Mouse (Mus musculus): ENCODE data around the gene Marc2.
A peak's percentile ranks its signal among the peaks of the same experiment; 100 is the strongest.

The Marc2 gene

GRCm38 (mm10) chr1:184846092-184846750 is at the start of gene Marc2:
Gene Marc2, minus strand, starts transcription at chr1:184846451.
- H3K27me3 ChIP-seq (ENCODE audit: insufficient read depth, low read length): peaks cover 37% of the 10 kb centered on the region
- peak within 1 kb of the TSS; percentile 88 for H3K4me3 ChIP-seq (replicated peaks; ENCODE audit: low read length)
- H3K4me1 ChIP-seq (replicated peaks; ENCODE audit: low read depth, low read length): peaks cover 48% of the 10 kb centered on the region
- no peaks in the 10 kb centered on the region for H3K36me3 ChIP-seq (ENCODE audit: insufficient read depth, low read length)
- no peak for TF ChIP-seq NANOG (IDR thresholded peaks at IDR 0.05; ENCODE audit: borderline replicate concordance, low read length)
- no peak for TF ChIP-seq CTCF (conservative IDR thresholded peaks at IDR 0.05; ENCODE audit: low read length)
- no peak for TF ChIP-seq POU5F1 (IDR thresholded peaks at IDR 0.05; ENCODE audit: borderline replicate concordance, low read length)
- no peaks in the 10 kb centered on the region for H3K9me3 ChIP-seq (ENCODE audit: low read length)

DNA sequence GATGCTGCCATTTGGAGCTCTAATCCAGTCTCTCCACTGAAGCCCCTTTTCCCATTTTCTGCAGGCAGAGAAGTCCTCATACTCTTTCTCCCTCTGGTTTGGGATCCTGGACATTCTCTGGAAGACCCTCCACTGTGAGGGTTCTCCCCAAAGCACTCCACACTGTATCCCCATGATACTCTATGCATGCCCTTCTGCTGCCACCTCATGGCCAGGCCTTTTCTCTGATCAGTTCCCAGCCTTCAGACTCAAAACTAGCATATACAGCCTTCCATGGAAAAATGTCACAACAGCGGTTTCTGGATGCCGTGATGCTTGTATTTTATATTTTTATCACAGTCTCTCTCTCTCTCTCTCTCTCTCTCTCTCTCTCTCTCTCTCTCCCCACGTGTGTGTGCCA is 45.7 kb upstream of the Marc2 start:
- no peaks in the 10 kb centered on the region for H3K36me3 ChIP-seq (ENCODE audit: insufficient read depth, low read length)
- peaks cover 10% of the 10 kb centered on the region for H3K9me3 ChIP-seq (ENCODE audit: low read length)
- H3K27me3 ChIP-seq (ENCODE audit: insufficient read depth, low read length): peaks cover 9% of the 10 kb centered on the region
- H3K4me1 ChIP-seq (replicated peaks; ENCODE audit: low read depth, low read length): 0 out of 2 replicates have a peak, but pooled peaks cover 5% of the 10 kb centered on the region
- no peak for TF ChIP-seq CTCF (conservative IDR thresholded peaks at IDR 0.05; ENCODE audit: low read length)
- no peak overlapping the region for H3K4me3 ChIP-seq (replicated peaks; ENCODE audit: low read length)

GRCm38 (mm10) chr1:184889454-184889853 is 43.2 kb upstream of the Marc2 start:
- H3K9me3 ChIP-seq (ENCODE audit: low read length): peaks cover 10% of the 10 kb centered on the region
- TF ChIP-seq CTCF (conservative IDR thresholded peaks at IDR 0.05; ENCODE audit: low read length) (no peak), NANOG (IDR thresholded peaks at IDR 0.05; ENCODE audit: borderline replicate concordance, low read length) (no peak), POU5F1 (IDR thresholded peaks at IDR 0.05; ENCODE audit: borderline replicate concordance, low read length) (no peak)
- H3K4me1 ChIP-seq (replicated peaks; ENCODE audit: low read depth, low read length): 0 out of 2 replicates have a peak, but pooled peaks cover 5% of the 10 kb centered on the region
- peaks cover 8% of the 10 kb centered on the region; the same call in 1 of the 2 replicates for H3K27me3 ChIP-seq (ENCODE audit: insufficient read depth, low read length)
- no peaks in the 10 kb centered on the region for H3K36me3 ChIP-seq (ENCODE audit: insufficient read depth, low read length)
- H3K4me3 ChIP-seq (replicated peaks; ENCODE audit: low read length): no peak overlapping the region

DNA sequence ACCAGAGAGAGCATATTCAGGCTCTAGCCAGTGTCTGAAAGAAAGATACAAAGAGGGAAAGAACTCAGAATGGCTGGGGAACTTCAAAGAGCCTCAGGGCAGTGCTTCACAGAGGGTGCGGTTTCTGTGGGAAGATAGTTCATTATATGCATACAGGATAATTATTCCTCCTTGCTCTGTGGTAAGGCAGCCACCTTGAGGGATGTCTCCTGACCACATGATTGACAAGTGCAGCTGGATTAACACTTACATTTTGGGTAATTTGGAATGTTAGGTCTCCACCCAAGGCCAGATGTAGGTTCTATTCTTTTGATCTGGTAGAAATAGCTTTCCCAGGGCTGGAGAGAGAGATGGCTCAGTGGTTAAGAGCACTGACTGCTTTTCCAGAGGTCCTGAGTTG is 39.9 kb upstream of the Marc2 start:
- no peak overlapping the region for H3K4me3 ChIP-seq (replicated peaks; ENCODE audit: low read length)
- peaks cover 12% of the 10 kb centered on the region for H3K4me1 ChIP-seq (replicated peaks; ENCODE audit: low read depth, low read length)
- H3K9me3 ChIP-seq (ENCODE audit: low read length): peaks cover 9% of the 10 kb centered on the region
- H3K36me3 ChIP-seq (ENCODE audit: insufficient read depth, low read length): no peaks in the 10 kb centered on the region
- TF ChIP-seq CTCF (conservative IDR thresholded peaks at IDR 0.05; ENCODE audit: low read length) (no peak), POU5F1 (IDR thresholded peaks at IDR 0.05; ENCODE audit: borderline replicate concordance, low read length) (no peak), NANOG (IDR thresholded peaks at IDR 0.05; ENCODE audit: borderline replicate concordance, low read length) (no peak)
- H3K27me3 ChIP-seq (ENCODE audit: insufficient read depth, low read length): peaks cover 38% of the 10 kb centered on the region

- H3K9me3 ChIP-seq (ENCODE audit: low read length): no peaks in the 10 kb centered on the region
- H3K36me3 ChIP-seq (ENCODE audit: insufficient read depth, low read length): no peaks in the 10 kb centered on the region
- peaks cover 19% of the 10 kb centered on the region for H3K4me1 ChIP-seq (replicated peaks; ENCODE audit: low read depth, low read length)
- peak within 1 kb of the TSS; percentile 81 for H3K4me3 ChIP-seq (replicated peaks; ENCODE audit: low read length)
- H3K27me3 ChIP-seq (ENCODE audit: insufficient read depth, low read length): peaks cover 60% of the 10 kb centered on the region
- TF ChIP-seq CTCF (conservative IDR thresholded peaks at IDR 0.05; ENCODE audit: low read length): no peak; the same call in 1 of the 2 replicates
- no peak for TF ChIP-seq NANOG (IDR thresholded peaks at IDR 0.05; ENCODE audit: borderline replicate concordance, low read length)
- TF ChIP-seq POU5F1 (IDR thresholded peaks at IDR 0.05; ENCODE audit: borderline replicate concordance, low read length): no peak
Measured at GRCm38 (mm10) chr1:184882281-184883268, 36.3 kb upstream of the Marc2 start, which contains the start of gene C130074G19Rik. Gene C130074G19Rik, minus strand, starts transcription at chr1:184883218.

GRCm38 (mm10) chr1:184881861-184882260 is 35.6 kb upstream of the Marc2 start:
- peak overlapping the region; percentile 81; the same call in 1 of the 2 replicates for H3K4me3 ChIP-seq (replicated peaks; ENCODE audit: low read length)
- H3K9me3 ChIP-seq (ENCODE audit: low read length): no peaks in the 10 kb centered on the region
- no peaks in the 10 kb centered on the region for H3K36me3 ChIP-seq (ENCODE audit: insufficient read depth, low read length)
- TF ChIP-seq CTCF (conservative IDR thresholded peaks at IDR 0.05; ENCODE audit: low read length) (no peak), NANOG (IDR thresholded peaks at IDR 0.05; ENCODE audit: borderline replicate concordance, low read length) (no peak), POU5F1 (IDR thresholded peaks at IDR 0.05; ENCODE audit: borderline replicate concordance, low read length) (no peak)
- peaks cover 60% of the 10 kb centered on the region for H3K27me3 ChIP-seq (ENCODE audit: insufficient read depth, low read length)
- peaks cover 19% of the 10 kb centered on the region for H3K4me1 ChIP-seq (replicated peaks; ENCODE audit: low read depth, low read length)

DNA sequence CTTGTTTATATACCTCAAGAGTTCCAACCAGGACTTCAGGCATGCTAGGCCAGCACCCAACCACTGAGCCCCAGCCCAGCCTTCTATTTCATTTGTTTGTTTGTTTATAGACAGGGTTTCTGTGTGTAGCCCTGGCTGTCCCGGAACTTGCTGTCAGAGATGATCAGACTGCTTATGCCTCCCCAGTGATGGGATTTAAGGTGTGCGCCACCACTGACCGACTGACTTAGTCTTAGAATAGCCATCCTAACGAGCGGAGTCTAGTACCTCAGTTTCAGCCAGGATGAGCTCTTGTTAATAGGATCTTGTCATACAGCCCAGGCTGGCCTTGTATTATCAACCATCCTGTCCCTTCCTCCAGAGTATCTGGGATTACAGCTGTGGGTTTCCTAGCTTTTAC is 35.0 kb upstream of the Marc2 start:
- TF ChIP-seq NANOG (IDR thresholded peaks at IDR 0.05; ENCODE audit: borderline replicate concordance, low read length) (no peak), CTCF (conservative IDR thresholded peaks at IDR 0.05; ENCODE audit: low read length) (no peak), POU5F1 (IDR thresholded peaks at IDR 0.05; ENCODE audit: borderline replicate concordance, low read length) (no peak)
- Histone ChIP-seq H3K27me3 (ENCODE audit: insufficient read depth, low read length) (peaks cover 63% of the 10 kb centered on the region), H3K9me3 (ENCODE audit: low read length) (no peaks in the 10 kb centered on the region), H3K4me3 (replicated peaks; ENCODE audit: low read length) (no peak overlapping the region), H3K36me3 (ENCODE audit: insufficient read depth, low read length) (no peaks in the 10 kb centered on the region), H3K4me1 (replicated peaks; ENCODE audit: low read depth, low read length) (peaks cover 19% of the 10 kb centered on the region)

DNA sequence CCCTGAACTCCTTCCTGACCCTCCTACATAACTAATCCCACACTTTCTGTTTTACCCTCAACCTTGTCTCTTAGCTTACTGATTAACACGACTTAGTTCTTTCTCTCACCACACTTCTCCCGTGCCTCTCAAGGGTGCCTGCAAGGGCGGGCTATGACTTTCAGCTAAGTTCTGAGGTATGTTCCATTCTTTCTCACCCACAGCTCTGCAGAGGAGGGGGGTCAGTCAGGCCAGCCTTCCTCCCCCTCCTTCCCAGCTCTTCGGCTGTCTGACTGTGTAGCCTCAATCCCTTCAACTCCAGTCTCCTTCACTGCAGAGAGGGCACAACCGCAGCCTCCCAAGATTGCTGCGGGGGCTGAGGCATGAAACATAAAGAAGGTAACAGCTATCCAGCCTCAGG is 32.6 kb upstream of the Marc2 start:
- Histone ChIP-seq H3K27me3 (ENCODE audit: insufficient read depth, low read length) (peaks cover 75% of the 10 kb centered on the region), H3K36me3 (ENCODE audit: insufficient read depth, low read length) (no peaks in the 10 kb centered on the region), H3K4me1 (replicated peaks; ENCODE audit: low read depth, low read length) (peaks cover 26% of the 10 kb centered on the region), H3K9me3 (ENCODE audit: low read length) (no peaks in the 10 kb centered on the region), H3K4me3 (replicated peaks; ENCODE audit: low read length) (no peak overlapping the region)
- TF ChIP-seq CTCF (conservative IDR thresholded peaks at IDR 0.05; ENCODE audit: low read length) (no peak), NANOG (IDR thresholded peaks at IDR 0.05; ENCODE audit: borderline replicate concordance, low read length) (no peak), POU5F1 (IDR thresholded peaks at IDR 0.05; ENCODE audit: borderline replicate concordance, low read length) (no peak)
